Mouse (Mus musculus) heart, postnatal 0 days (tissue): ENCODE data around the gene B3gnt7.

Experiments
- CTCF ChIP-seq: IDR thresholded peaks from 2 replicates; pipeline ENCODE4 v1.5.1; 2016; ENCODE audit warnings: antibody characterized with exemption, control low read depth, low read depth
- EP300 ChIP-seq: IDR thresholded peaks from 2 replicates; pipeline ENCODE4 v1.6.1; 2016; ENCODE audit warnings: antibody characterized with exemption, low read depth

GRCm38 (mm10) chr1:86345956-86346355, 43.3 kb downstream of the B3gnt7 start:
- TF ChIP-seq EP300, result no peak
- no peak for TF ChIP-seq CTCF
